Mouse (Mus musculus): Measurements from ENCODE around the gene Mcl1.

Gene Mcl1

DNA sequence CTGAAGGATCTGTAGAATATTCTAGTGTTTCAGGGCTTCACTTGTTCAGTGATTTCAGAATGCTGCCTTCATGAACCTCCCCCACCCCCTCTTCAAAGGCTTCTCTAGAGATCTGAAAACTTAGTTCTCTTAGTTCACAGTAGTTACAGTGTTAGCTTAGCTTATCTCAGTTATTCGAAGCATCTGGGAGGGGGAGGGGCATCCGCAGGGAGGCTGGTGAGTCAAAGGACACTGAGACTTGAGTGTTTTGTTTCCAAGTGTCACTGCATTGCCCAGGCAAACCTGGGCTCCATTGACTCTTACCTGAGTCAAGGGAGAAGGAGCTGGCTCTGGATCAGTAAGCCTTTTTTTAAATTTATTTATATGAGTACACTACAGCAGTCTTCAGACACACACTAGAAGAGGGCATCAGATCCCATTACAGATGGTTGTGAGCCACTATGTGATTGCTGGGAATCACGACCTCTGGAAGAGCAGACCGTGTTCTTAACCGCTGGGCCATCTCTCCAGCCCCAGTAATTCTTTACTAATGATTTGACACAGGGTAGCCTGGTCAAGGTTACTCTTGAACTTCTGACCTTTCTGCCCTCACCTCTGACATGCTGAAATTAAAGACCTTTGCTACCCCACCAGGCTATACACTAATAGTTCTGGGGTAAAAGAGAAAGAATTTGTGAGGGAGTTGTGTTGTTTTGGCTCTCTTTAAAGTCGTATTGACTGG lies 7.7 kb downstream of the Mcl1 start:
- in situ Hi-C loops (cut with MboI, MseI): no loop called here

DNA sequence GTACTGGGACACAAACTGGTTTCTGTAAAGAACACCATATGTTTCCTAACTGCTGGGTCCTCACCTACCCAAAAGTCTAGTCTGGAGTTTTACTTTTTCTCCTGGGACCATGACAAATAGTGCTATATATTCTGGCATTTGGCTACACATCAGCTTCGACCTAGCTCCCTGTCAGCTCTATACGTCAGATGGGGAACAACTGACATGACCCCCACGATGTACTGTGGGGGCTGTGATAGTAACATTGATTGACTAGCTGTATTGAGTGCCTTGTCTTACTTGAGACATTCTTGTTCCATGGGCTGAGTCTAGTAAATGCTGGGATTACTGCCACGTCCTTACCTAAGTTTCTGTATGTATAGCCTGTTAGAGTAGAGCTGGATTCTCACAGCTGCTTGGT lies 8.9 kb downstream of the Mcl1 start:
- in situ Hi-C loops (cut with MboI, MseI): no loop called here

GRCm38 (mm10) chr3:95668026-95668425 lies 9.4 kb downstream of the Mcl1 start:
- in situ Hi-C loops (cut with MboI, MseI): no loop called here

GRCm38 (mm10) chr3:95668589-95669308 lies 10.2 kb downstream of the Mcl1 start:
- in situ Hi-C loops (cut with MboI, MseI): no loop called here

GRCm38 (mm10) chr3:95669309-95669665 lies 10.7 kb downstream of the Mcl1 start:
- in situ Hi-C loops (cut with MboI, MseI): no loop called here

- in situ Hi-C loops (cut with MboI, MseI): loop anchor here (5.0 kb wide), 1 partner anchor 33 kb away; no protein-coding TSS in a partner anchor
These were observed 11.8 kb downstream of the Mcl1 start for GRCm38 (mm10) chr3:95670419-95670818.

- in situ Hi-C loops (cut with MboI, MseI): loop anchor here (5.0 kb wide), 1 partner anchor 34 kb away; no protein-coding TSS in a partner anchor
These were observed 12.6 kb downstream of the Mcl1 start for GRCm38 (mm10) chr3:95671201-95671600.

GRCm38 (mm10) chr3:95672461-95672860 lies 13.9 kb downstream of the Mcl1 start:
- in situ Hi-C loops (cut with MboI, MseI): loop anchor here (5.0 kb wide), 1 partner anchor 35 kb away; no protein-coding TSS in a partner anchor

GRCm38 (mm10) chr3:95672861-95673706 lies 14.5 kb downstream of the Mcl1 start:
- in situ Hi-C loops (cut with MboI, MseI): loop anchor here (5.0 kb wide), 1 partner anchor 36 kb away; no protein-coding TSS in a partner anchor

- in situ Hi-C loops (cut with MboI, MseI): loop anchor here (5.0 kb wide), 1 partner anchor 36 kb away; no protein-coding TSS in a partner anchor
These were observed 15.2 kb downstream of the Mcl1 start for GRCm38 (mm10) chr3:95673707-95674211.

DNA sequence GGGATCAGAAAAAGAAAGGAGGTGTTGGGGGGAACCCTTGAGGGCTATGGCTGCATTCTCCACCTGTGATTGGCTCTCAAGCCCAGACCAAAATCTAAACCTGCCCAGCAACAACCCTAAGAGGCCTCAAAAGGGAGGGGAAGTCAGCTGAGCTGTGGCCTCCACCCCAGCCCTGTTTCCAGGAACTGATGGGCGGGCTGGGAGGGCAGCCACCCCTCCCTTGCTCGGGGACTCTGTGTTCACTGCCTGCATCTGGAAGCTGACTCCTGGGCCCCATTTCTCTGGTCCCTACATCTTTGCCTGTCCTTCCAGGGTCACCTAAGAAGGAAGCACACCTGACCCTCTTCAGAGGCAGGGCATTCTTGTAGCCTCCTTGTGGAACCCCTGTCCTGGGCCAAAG lies 15.6 kb downstream of the Mcl1 start:
- in situ Hi-C loops (cut with MboI, MseI): loop anchor here (5.0 kb wide), 1 partner anchor 37 kb away; no protein-coding TSS in a partner anchor

GRCm38 (mm10) chr3:95674812-95675211 lies 16.2 kb downstream of the Mcl1 start:
- in situ Hi-C loops (cut with MboI, MseI): loop anchor here (5.0 kb wide), 1 partner anchor 38 kb away; no protein-coding TSS in a partner anchor

DNA sequence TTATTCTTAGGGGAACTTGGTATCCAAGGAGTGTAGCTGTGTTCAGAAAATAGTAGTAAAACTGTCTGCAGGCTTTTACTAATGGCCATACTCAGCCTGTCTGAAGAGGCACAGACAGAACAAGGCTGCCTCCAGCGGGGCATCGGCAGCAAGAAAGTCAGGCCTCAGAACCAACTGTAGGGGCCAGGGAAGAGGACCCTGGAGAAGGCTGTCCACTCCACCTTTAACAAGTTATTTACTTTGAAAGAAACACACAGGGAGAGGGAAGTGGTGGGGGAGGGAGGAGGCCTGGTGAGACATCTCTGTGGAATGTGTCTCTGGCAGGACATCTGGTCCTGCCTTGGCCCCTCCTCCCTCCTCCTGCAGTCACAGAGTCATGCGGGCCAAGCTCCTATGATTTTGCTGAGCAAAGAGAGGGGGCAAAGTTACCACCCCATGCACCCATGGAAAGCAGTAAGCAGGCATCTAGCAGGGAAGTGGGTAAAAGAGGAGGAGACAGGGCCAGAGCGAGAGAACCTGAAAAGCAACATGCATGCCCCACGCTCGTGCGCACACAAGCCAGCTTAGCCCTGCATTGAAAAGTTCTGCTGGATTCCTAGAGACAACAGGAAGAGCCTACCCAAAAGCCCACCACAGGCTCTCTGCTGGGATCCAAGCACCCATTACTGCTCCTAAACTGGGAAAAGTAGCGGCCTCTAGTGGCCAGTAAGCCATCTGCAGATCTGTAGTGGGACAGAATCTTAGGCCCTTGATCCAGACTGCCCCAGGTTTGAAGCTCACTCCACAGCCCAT lies 16.9 kb downstream of the Mcl1 start:
- in situ Hi-C loops (cut with MboI, MseI): no loop called here

DNA sequence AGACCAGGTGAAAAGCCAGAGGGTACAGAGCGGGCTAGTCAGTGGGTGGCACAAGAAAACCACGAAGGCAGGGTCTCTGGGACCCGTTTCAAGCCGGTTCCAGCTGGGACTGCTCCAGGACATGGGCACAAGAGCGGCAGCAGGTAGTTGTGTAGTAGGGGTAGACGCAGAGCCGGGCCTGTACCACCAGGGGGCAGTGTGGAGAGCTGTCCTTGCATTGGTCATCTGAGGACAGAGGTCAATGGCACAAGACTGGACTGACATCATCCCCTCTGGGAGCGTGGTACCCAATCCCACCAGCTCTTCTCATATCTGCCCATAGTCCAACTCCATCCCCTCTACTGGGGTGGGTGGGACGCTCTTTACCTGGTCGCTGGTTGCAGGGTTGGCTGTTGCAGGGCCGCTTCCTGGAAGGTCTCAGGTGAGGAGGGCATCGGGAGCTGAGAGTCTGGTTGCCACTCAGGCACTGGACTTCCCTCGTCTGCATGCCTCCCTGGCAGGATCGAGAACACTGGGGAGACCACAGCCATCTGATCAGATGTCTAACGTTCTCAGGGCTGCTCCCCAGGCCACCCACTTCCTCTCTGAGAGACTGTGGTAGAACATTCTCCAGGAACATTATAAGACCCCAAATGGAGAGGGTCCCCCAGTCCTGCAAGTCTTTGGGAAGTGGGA lies 18.3 kb downstream of the Mcl1 start:
- in situ Hi-C loops (cut with MboI, MseI): no loop called here

DNA sequence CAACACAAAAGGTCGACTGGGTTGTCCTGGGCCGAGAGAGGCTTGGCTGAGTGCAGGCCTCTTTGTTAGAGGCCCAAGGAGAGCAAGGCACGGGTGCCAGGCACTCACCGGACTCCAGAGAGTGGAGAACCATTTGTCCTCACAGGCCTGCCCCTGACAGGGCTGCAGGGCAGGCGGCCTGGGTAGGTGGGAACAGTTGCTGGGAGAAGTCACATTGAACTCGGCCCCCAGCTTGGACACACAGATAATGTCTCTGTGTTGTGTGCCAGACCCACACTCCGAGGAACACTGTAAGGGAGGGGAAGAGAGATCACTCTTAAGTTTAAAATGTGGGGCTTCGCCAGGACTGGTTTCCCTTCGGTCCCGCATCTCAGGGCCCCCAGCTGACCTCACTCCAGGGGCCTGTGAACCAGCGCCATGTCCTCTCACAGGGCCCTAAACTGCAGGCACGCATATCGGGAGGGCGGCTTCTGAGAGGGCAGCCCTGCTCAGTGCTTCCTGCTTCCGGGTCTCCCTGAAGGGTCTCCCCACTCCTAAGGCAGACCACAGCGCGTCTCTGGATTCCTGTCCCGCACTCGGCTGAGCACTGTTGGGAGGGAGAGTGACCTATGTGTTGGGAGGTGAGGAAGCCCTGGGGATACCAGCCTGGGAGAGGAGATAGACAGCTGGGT lies 19.0 kb downstream of the Mcl1 start:
- in situ Hi-C loops (cut with MboI, MseI): no loop called here

GRCm38 (mm10) chr3:95679551-95679950 lies 21.0 kb downstream of the Mcl1 start:
- in situ Hi-C loops (cut with MboI, MseI): no loop called here

GRCm38 (mm10) chr3:95680673-95681072 lies 22.1 kb downstream of the Mcl1 start:
- in situ Hi-C loops (cut with MboI, MseI): no loop called here

DNA sequence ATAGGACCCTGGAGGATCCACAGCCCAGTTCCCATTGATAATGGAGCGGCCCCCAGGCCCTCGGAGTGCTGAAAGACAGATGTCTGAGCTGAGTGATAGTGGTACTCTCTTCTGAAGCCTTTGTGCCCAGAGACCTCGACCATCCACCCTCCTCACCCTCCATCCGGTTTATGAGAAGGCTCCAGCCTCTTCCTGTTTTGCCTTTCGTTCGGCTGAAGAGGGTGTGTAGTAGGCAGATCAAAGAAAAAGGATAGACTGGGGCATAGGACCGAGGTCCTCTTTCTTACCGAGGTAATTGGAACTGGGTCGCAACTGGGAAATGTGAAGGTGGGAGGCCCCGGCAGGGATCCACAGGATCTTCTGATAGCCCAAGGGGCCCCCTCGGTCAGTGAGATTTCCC lies 22.8 kb downstream of the Mcl1 start:
- in situ Hi-C loops (cut with MboI, MseI): no loop called here

DNA sequence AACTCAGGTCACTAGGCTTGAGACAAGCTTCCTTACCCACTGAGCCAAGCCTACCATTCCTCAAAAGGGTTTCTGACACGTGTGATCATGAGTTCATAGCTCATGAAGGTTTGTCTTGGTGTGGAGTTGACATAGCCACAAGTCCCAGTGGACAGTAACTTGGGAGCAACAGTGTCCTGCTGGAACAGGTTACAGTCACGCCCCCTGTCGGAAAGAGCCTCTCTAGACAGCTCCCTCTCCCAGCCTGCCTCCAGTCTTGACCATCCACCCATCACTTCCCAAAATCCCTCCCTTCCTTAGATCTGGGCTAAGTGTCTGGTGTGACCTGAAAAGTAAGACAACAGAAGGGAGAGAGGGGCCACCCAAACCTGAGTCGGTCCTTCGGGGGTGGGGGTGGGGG lies 24.3 kb downstream of the Mcl1 start:
- in situ Hi-C loops (cut with MboI, MseI): no loop called here

DNA sequence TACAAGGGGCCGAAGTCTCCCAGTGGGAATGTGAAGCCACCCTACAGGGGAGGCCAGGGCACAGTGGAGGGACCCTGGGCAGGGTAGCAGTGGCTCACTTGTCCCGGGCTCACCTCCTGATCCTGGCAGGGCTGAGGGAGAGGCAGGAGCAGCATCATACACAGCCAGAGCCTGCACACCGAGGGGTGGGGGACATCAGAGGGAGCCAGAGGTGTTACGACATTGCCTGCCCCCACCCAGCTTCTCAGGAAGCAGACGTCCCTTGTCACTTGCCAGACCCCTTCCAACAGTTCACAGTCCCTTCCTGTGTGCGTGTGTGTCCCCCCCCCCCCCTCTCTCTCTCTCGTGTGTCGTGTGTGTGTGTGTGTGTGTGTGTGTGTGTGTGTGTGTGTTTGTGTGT lies 26.3 kb downstream of the Mcl1 start:
- in situ Hi-C loops (cut with MboI, MseI): no loop called here
